Mouse (Mus musculus) cerebellum, adult 9-11 months (tissue): ENCODE data around the gene Vps45.

Experiments
- DNase-seq: peaks from one replicate; pipeline ENCODE4 v3.0.0; 2022

Gene Vps45

GRCm38 (mm10) chr3:96036796-96037195 lies 21.5 kb downstream of the Vps45 start:
- DNase-seq: no peak

DNA sequence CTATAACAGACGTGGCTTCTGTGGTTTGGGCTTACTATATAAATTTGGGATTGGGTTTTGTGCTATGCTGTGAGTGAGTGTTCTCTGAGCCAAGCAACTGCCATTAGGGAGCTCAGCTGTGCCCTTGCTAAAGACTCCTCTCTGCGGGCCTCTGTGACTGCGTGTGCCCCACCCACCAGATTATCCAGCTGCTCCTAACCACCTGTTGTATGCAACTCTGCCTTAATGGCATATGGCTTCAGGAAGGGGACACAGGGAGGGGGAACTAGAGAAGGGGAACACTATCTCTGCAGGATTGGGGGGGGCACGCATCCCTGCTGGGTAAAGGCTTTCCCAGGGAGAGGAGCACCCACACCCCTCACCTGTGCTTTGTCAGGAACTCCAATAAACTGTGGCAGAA lies 25.2 kb downstream of the Vps45 start:
- DNase-seq: no peak

- no peak for DNase-seq
These were observed 25.6 kb downstream of the Vps45 start for GRCm38 (mm10) chr3:96032652-96033017.

GRCm38 (mm10) chr3:96031991-96032651 lies 26.1 kb downstream of the Vps45 start:
- no peak for DNase-seq

- peak; percentile 90 for DNase-seq
These were observed 28.5 kb downstream of the Vps45 start for GRCm38 (mm10) chr3:96029766-96030165.

DNA sequence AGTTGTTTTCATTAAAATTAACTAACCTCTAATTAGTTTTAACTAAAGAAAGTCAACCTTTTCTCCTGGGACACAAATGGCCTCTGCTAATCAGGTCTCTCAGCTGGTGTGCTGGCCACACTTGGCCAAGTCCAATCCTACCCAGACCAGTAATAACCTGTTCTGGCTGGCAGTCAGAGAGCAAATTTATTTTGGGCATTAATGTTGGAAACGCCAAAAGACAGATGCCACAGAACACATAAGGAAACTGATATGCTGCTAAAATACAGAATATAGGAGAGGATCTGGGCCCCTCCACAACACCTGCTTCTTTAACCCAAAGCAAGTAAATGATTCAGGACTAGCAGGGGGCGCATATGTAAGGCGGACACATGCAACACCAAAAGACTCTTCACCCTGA lies 28.9 kb downstream of the Vps45 start:
- DNase-seq: peak; percentile 90

DNA sequence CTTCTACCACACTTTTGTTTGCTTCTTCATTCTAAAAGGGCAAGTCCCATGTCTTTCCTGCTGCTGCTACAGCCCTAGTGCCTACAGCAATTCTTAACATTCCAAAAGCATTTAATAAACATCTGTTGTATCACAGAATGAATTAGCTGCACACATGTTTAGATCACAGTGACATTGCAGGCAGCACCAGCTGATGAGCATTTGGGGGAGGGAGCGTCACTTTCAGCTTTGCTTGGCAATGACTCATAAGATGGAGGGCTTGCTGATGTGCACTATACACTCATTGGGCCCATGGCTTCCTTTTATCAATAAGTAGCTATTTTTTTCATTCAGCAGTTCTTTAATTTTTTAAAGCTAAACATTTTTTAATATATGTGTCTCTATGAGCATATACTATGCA lies 30.4 kb downstream of the Vps45 start:
- no peak for DNase-seq

- no peak for DNase-seq
These were observed 31.1 kb downstream of the Vps45 start for GRCm38 (mm10) chr3:96027145-96027544.

DNA sequence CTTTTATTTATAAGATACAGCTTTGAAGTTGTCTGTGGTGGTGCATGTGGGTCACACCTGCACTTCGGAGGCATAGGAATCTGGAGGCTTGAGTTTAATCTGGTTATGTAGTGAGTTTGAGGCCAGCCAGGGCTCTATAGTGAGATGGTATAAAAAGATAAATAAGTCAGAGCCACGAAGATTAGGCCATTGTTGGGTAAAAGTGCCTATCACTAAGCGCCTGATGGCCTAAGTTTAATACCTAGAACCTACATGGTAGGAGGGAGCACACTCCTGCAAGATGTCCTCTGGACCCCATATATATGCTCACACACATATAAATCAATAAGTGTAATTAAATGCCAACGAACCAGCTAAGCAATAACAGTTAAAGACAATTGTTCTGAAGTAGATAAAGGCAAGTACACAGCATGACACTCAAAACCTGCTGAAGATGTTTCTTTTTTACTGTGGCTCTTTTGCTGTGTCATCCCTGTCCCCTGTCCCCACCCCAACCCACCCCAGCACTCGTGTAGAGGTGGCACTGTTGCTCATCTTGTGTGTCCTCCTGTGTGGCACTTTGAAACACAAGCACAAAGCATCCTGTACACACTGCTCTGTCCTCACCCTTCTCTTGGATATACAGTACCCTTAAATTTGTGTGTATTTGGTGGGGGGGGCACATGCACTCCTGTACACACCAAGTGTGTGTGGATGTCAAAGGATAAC lies 36.7 kb downstream of the Vps45 start:
- DNase-seq: no peak

DNA sequence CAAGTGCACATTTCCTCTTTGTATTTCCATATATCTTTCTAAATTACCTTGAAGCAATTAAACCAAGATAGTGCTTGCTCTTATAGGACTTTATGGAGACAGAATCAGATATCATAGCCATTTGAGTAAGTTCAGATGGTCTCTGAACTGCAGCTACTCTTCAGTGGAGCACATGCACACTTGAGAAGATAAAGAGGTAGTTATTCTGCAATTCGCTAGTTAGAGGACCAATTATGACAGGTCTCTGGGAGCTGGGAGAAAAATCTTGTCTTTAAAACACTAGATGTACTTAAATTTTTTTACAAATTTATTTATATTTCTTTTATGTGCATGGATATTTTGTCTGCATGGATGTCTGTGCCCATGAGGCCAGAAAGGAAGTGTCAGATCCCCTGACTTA lies 37.5 kb downstream of the Vps45 start:
- no peak for DNase-seq

DNA sequence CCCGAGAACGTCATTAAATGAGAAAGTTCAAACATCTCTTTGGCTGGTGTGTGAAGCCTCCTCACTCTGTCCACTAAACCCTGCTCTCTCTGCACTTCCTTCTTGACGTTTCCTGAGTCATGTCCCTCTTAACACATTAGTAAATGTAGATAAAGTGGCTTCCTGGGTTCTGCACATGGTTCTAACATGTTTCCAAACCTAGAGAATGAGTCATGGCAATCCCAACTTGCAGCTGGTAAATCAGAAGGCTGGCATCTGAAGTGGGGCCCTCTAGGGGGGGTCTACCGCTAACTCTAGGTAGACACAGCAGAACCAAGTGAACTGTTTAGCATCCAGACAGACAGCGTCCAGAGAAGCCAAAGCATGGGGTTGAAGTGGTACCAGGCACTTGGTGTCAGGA lies 40.8 kb downstream of the Vps45 start:
- no peak for DNase-seq

- no peak for DNase-seq
These were observed 41.9 kb downstream of the Vps45 start for GRCm38 (mm10) chr3:96016257-96016889.

DNA sequence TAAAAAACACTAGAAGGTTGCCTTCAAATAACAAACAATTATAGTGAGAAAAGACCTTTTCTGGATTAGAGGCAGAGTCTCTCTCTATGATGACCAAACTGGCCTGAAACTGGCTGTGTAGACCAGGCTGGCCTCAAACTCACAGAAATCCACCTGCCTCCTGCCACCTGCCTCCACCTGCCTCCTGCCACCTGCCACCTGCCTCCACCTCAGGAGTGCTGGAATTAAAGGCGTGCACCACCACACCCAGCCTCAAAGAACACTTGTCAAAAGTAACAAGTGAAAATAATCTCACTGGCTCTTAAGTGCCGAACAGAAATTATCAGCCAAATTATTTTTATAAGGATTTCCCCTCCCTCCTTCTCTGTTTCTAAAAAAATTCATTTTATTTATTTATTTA lies 42.6 kb downstream of the Vps45 start:
- DNase-seq: no peak

- DNase-seq: no peak
These were observed 45.5 kb downstream of the Vps45 start for GRCm38 (mm10) chr3:96012805-96013204.

- peak; percentile 66 for DNase-seq
These were observed 49.8 kb downstream of the Vps45 start for GRCm38 (mm10) chr3:96008463-96008862.

DNA sequence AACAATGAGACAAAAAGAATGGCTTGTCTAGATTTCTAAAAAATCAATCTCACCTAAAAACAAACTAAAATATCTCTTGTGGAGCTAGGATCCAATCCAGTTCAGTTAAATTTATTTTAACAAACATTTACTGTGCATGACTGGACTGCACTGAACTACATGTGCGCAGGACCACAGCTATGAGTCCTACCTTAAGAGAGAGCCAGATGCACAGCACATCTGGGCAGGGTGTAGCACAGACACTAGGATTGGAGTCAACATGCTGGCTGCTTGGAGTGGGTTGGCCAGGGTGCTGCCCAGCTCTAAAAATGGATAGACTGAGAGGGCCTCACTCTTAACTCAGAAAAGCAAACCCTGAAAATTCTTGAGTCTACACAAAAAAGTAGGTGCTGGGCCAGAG lies 56.7 kb downstream of the Vps45 start:
- no peak for DNase-seq

GRCm38 (mm10) chr3:96000921-96001501 lies 57.3 kb downstream of the Vps45 start:
- peak; percentile 42 for DNase-seq

DNA sequence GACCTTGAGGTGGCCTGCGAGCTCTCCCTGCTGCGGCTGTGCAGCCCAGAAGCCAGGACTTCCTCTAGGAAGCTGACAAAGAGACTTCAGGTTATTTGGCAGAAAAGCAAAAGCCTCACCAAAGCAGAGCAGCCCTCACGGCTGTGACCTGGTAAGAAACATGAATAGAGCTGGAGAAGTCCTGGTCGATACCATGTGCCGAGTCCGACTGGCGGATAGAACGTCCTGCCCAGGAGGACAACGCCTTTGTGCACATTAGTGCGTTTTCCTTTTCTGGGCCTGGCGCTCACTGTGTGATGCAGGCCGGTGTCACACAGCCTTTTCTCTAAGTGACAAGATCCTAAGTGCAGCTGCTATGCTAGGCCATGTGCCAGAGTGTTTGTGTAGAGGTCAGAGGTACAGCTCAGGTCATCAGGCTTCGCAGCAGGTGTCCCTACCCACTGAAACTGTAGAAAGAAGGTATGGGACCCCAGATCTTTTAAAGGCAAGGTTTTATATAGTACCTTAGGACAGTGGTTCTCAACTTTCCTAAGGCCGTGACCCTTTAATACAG lies 58.1 kb downstream of the Vps45 start:
- DNase-seq: peak; percentile 50

- no peak for DNase-seq
These were observed 58.8 kb downstream of the Vps45 start for GRCm38 (mm10) chr3:95999308-96000079.

DNA sequence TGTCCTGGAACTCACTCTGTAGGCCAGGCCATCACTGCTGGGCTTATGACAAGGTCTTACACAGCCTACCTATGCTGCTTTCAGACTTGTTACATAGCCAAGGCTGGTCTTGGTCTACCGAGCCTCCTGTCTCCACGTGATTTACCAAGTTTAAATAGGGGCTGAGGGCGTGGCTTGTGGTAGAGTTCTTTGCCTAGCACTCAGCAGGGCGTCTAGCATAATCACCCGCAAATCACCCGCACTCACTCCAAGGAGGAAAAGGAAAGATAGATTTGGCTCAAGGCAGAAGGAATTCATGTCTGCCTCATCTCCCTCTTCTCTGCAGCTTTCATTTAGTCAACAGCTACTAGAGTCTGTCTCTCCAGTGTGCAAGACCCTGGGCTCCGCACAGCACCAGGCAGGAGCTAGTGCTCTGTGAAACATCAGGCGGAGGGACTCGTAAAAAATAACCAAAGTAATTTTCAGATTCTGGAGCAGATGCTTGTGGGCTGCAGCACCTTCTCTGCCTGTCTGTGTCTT lies 61.0 kb downstream of the Vps45 start:
- peak; percentile 71 for DNase-seq

- no peak for DNase-seq
These were observed 61.7 kb downstream of the Vps45 start for GRCm38 (mm10) chr3:95996451-95997073.

DNA sequence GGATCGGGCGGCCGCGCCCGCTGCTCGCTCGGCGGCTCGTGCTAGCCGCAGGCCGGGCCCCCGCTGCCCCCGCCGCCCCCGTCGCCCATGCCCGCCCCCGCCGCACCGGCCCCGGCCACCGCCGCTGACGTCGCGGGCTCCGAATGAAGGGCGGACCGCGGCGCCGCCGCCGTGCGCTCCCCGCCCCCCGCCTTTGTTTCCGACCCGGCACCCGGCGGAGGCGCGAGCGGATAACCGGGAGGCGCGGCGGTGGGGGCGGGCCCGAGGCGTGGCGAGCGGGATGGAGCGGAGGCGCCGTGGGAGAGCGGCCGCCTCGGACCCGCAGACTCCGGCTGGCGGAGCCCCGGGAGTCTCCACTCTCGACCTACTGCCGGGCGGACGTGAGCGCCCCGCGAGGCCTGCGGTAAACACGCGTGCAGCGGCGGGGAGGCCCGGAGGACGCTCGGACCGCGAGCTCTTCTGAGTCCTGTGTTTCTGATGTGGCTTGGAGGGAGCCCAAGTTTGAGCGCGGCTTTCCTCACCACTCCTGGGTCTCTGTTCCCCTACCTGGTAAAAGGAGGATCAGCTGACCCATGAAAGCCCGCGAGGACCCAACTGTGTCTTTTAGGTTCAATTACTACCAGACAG lies 62.4 kb downstream of the Vps45 start, which contains the start of gene Plekho1:
Gene Plekho1, minus strand, starts transcription at position 200 of the 627 bp plus-strand sequence.
- DNase-seq: peak; percentile 78
